Mouse (Mus musculus) MEL (cell line): ENCODE results near the gene Ubox5. TPM values are rescaled to one million over a fixed set of nuclear protein-coding genes. Genes with fewer than 3 reads are reported as not detected.

Experiments used
- DNase-seq: peaks from one replicate; pipeline ENCODE4 v3.0.0; 2011; ENCODE audit warnings: low read depth, low spot score
- H3K27ac ChIP-seq: 2 replicates; pipeline ENCODE4 v1.5.1; 2012; ENCODE audit warnings: low read depth, mild to moderate bottlenecking, control low read depth, low read length, moderate library complexity; ENCODE audit not compliant: control insufficient read depth
- H3K27me3 ChIP-seq, 2 experiments: fragments of 150-350 bp in 1 of 2; sonication (generic) in 1 of 2; 2 replicates each; pipeline ENCODE4 v1.6.1; 2012; ENCODE audit warnings: low read length in 2 of 2, mild to moderate bottlenecking in 2 of 2, improper control_type of control experiment in 1 of 2, moderate library complexity in 1 of 2; ENCODE audit not compliant: insufficient read depth in 2 of 2, control insufficient read depth in 1 of 2
- H3K36me3 ChIP-seq, 2 experiments: 2 replicates each; pipeline ENCODE4 v1.6.1; 2012 to 2014; ENCODE audit warnings: low read length in 2 of 2, improper control_type of control experiment in 1 of 2, inconsistent platforms in 1 of 2, mild to moderate bottlenecking in 1 of 2; ENCODE audit not compliant: insufficient read depth in 2 of 2, control insufficient read depth in 1 of 2
- H3K4me1 ChIP-seq, 2 experiments: fragments of 150-350 bp in 1 of 2; sonication (generic) in 1 of 2; 2 replicates each; pipeline ENCODE4 v1.6.1; 2012; ENCODE audit warnings: low read length in 2 of 2, improper control_type of control experiment in 1 of 2, mild to moderate bottlenecking in 1 of 2; ENCODE audit not compliant: insufficient read depth in 2 of 2, control insufficient read depth in 1 of 2
- H3K4me3 ChIP-seq, 2 experiments: fragments of 150-350 bp in 1 of 2; sonication (generic) in 1 of 2; 2 replicates each; pipeline ENCODE4 v1.5.1; 2012; ENCODE audit warnings: low read depth in 2 of 2, low read length in 2 of 2, mild to moderate bottlenecking in 2 of 2, moderate library complexity in 2 of 2, control low read depth in 1 of 2, improper control_type of control experiment in 1 of 2; ENCODE audit not compliant: control insufficient read depth in 1 of 2, insufficient read depth in 1 of 2
- H3K79me2 ChIP-seq: 2 replicates; pipeline ENCODE4 v1.6.1; 2012; ENCODE audit warnings: mild to moderate bottlenecking, low read length, moderate library complexity; ENCODE audit not compliant: control insufficient read depth, poor library complexity, insufficient read depth
- H3K9ac ChIP-seq: 2 replicates; pipeline ENCODE4 v1.6.1; 2012; ENCODE audit warnings: low read depth, mild to moderate bottlenecking, control low read depth, low read length, moderate library complexity; ENCODE audit not compliant: control insufficient read depth, poor library complexity, severe bottlenecking
- H3K9me3 ChIP-seq: fragments of 150-350 bp; sonication (generic); replicated peaks from 2 replicates; pipeline ENCODE4 v1.6.1; 2012; ENCODE audit warnings: mild to moderate bottlenecking, low read length, improper control_type of control experiment, moderate library complexity; ENCODE audit not compliant: insufficient read depth
- BHLHE40 ChIP-seq: IDR thresholded peaks from 2 replicates; pipeline ENCODE4 v1.6.1; 2012; ENCODE audit warnings: low read depth, mild to moderate bottlenecking, inconsistent platforms, low read length, improper control_type of control experiment, borderline replicate concordance
- NELFE ChIP-seq: IDR thresholded peaks from 2 replicates; pipeline ENCODE4 v1.6.1; 2011; ENCODE audit warnings: low read depth, low read length, improper control_type of control experiment
- NRF1 ChIP-seq: IDR thresholded peaks from 2 replicates; pipeline ENCODE4 v1.6.1; 2014; ENCODE audit warnings: low read depth, mild to moderate bottlenecking, inconsistent platforms, low read length, improper control_type of control experiment, moderate library complexity; ENCODE audit not compliant: poor library complexity, insufficient read depth, severe bottlenecking
- RAD21 ChIP-seq: IDR thresholded peaks from 2 replicates; pipeline ENCODE4 v1.6.1; 2011; ENCODE audit warnings: mild to moderate bottlenecking, low read depth, low read length, improper control_type of control experiment
- TAL1 ChIP-seq: IDR thresholded peaks from 2 replicates; pipeline ENCODE4 v1.6.1; 2012; ENCODE audit warnings: mild to moderate bottlenecking, inconsistent platforms, low read length, moderate library complexity, mixed read lengths
- USF2 ChIP-seq, 2 experiments: IDR thresholded peaks; 2 replicates each; pipeline ENCODE4 v1.6.1; 2011 to 2012; ENCODE audit warnings: improper control_type of control experiment in 2 of 2, low read length in 2 of 2, borderline replicate concordance in 1 of 2, inconsistent platforms in 1 of 2, low read depth in 1 of 2, mild to moderate bottlenecking in 1 of 2; ENCODE audit not compliant: insufficient read depth in 1 of 2
- polyA plus RNA-seq, 2 experiments: library from polyadenylated mRNA; stranded (reverse) in 1 of 2; unstranded in 1 of 2; fragments of >175 nt in 1 of 2; fragments of >200 nt in 1 of 2; gene quantifications; 2 replicates each; pipeline versions ENCODE4 v1.2.1 to v1.2.4; 2012; ENCODE audit warnings: low replicate concordance in 2 of 2, low read depth in 1 of 2; ENCODE audit not compliant: insufficient read length in 2 of 2, insufficient read depth in 1 of 2, missing spikeins in 1 of 2
- total RNA-seq: library from RNA; depleted of rRNA; stranded (reverse); fragments of 300-350 nt; gene quantifications from 2 replicates; pipeline ENCODE4 v1.2.3, GENCODE M21; 2012; rRNA removed

The Ubox5 gene
- total and polyA plus RNA-seq, 3 experiments: 5.4 to 11.2 TPM; not detected in 1

DNA sequence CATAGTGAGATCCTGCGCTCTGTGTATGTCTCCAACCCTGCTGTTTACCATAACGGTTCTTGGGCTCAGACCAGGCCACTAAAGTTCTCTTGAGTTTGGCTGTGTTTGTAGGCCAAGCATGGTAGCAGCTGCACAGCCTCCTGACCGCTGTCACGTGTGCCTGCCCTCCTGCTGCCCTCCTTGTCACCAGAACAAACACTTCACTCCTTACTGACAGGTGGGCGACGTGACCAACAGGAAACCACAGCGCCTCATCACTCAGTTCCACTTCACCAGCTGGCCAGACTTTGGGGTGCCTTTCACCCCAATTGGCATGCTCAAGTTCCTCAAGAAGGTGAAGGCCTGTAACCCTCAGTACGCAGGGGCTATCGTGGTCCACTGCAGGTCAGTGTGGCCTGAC lies 89.6 kb downstream of the Ubox5 start:
- peaks cover 2 to 13% of the 10 kb centered on the region in 2 experiments for H3K4me1 ChIP-seq
- H3K79me2 ChIP-seq: no peaks in the 10 kb centered on the region
- no peak for TF ChIP-seq RAD21
- TF ChIP-seq NRF1: no peak
- TF ChIP-seq NELFE: no peak
- TF ChIP-seq BHLHE40: no peak
- no peak for TF ChIP-seq TAL1
- no peak for TF ChIP-seq USF2 (IDR thresholded peaks at IDR 0.05; ENCODE audit: borderline replicate concordance in 1 of 2, insufficient read depth in 1 of 2, low read depth in 1 of 2, low read length in 2 of 2)
- TF ChIP-seq, all 39 proteins: peak for 0
- H3K27me3 ChIP-seq: no peaks in the 10 kb centered on the region
- H3K9me3 ChIP-seq: no peaks in the 10 kb centered on the region
- H3K36me3 ChIP-seq: peaks cover 2 to 8% of the 10 kb centered on the region in 2 experiments; a peak in 3 of 4 replicates
- H3K27ac ChIP-seq: no peak overlapping the region
- DNase-seq: no peak
- no peak overlapping the region for H3K9ac ChIP-seq
- H3K4me3 ChIP-seq: no peak overlapping the region

Other genes with a start within 250 kb of the Ubox5 start
- gene Cpxm1, start 232.5 kb downstream of the Ubox5 start, total RNA-seq: 6.5 and 8.2 TPM in 2 replicates
- 10 to 100 TPM in 1 of 2 experiments, not detected in 1; 10.7 TPM for gene Cpxm1, start 232.5 kb downstream of the Ubox5 start, polyA plus RNA-seq
- gene Gm28372, start 224.8 kb downstream of the Ubox5 start, total RNA-seq: not detected in 2 replicates
- not detected for gene Gm28372, start 224.8 kb downstream of the Ubox5 start, polyA plus RNA-seq
- gene 1700020A23Rik, start 224.8 kb downstream of the Ubox5 start, total RNA-seq: not detected in 2 replicates
- gene 1700020A23Rik, start 224.8 kb downstream of the Ubox5 start, polyA plus RNA-seq: not detected
- gene Tmem239, start 223.6 kb downstream of the Ubox5 start, total RNA-seq: not detected in 2 replicates
- under 1 TPM in 1 of 2 experiments, not detected in 1; 0.11 TPM for gene Tmem239, start 223.6 kb downstream of the Ubox5 start, polyA plus RNA-seq
- gene Vps16, start 205.7 kb downstream of the Ubox5 start, total RNA-seq: 86.2 and 90.0 TPM in 2 replicates
- 100 to 1,000 TPM in 1 of 2 experiments, not detected in 1; 114 TPM for gene Vps16, start 205.7 kb downstream of the Ubox5 start, polyA plus RNA-seq
- 5.1 and 6.5 TPM in 2 replicates for gene Pced1a, start 205.3 kb downstream of the Ubox5 start, total RNA-seq
- 10 to 100 TPM in 1 of 2 experiments, not detected in 1; 13.7 TPM for gene Pced1a, start 205.3 kb downstream of the Ubox5 start, polyA plus RNA-seq
- 28.1 and 33.0 TPM in 2 replicates for gene Ptpra, start 179.8 kb downstream of the Ubox5 start, total RNA-seq
- gene Ptpra, start 179.8 kb downstream of the Ubox5 start, polyA plus RNA-seq: 10 to 100 TPM in 1 of 2 experiments, not detected in 1; 68.3 TPM
- gene Mrps26, start 66.3 kb downstream of the Ubox5 start, total RNA-seq: 108 and 121 TPM in 2 replicates
- 100 to 1,000 TPM in 1 of 2 experiments, not detected in 1; 154 TPM for gene Mrps26, start 66.3 kb downstream of the Ubox5 start, polyA plus RNA-seq
- not detected in 2 replicates for gene Oxt, start 53.9 kb downstream of the Ubox5 start, total RNA-seq
- under 1 TPM in 1 of 2 experiments, not detected in 1; 0.14 TPM for gene Oxt, start 53.9 kb downstream of the Ubox5 start, polyA plus RNA-seq
- not detected in 2 replicates for gene Avp, start 47.5 kb downstream of the Ubox5 start, total RNA-seq
- not detected for gene Avp, start 47.5 kb downstream of the Ubox5 start, polyA plus RNA-seq
- 13.6 and 15.3 TPM in 2 replicates for gene Fastkd5, start within 50 bp of the Ubox5 start, total RNA-seq
- 10 to 100 TPM in 1 of 2 experiments, not detected in 1; 11.7 TPM for gene Fastkd5, start within 50 bp of the Ubox5 start, polyA plus RNA-seq
- 1.9 and 2.1 TPM in 2 replicates for gene Lzts3, start 12.8 kb upstream of the Ubox5 start, total RNA-seq
- gene Lzts3, start 12.8 kb upstream of the Ubox5 start, polyA plus RNA-seq: 1 to 10 TPM in 1 of 2 experiments, not detected in 1; 4.5 TPM
- 44.7 and 52.7 TPM in 2 replicates for gene Ddrgk1, start 34.6 kb upstream of the Ubox5 start, total RNA-seq
- gene Ddrgk1, start 34.6 kb upstream of the Ubox5 start, polyA plus RNA-seq: 10 to 100 TPM in 1 of 2 experiments, not detected in 1; 73.6 TPM
- gene Itpa, start 37.6 kb upstream of the Ubox5 start, total RNA-seq: 130 and 137 TPM in 2 replicates
- 100 to 1,000 TPM in 1 of 2 experiments, not detected in 1; 102 TPM for gene Itpa, start 37.6 kb upstream of the Ubox5 start, polyA plus RNA-seq
- gene Slc4a11, start 67.5 kb upstream of the Ubox5 start, total RNA-seq: 0.13 and 0.31 TPM in 2 replicates
- 1 to 10 TPM in 1 of 2 experiments, not detected in 1; 1.6 TPM for gene Slc4a11, start 67.5 kb upstream of the Ubox5 start, polyA plus RNA-seq